Mouse (Mus musculus) retina, embryonic 14.5 days (tissue): Measurements from ENCODE around the gene Spef2.
"Not testable (repeated sequence)": the region's sequence is repeated elsewhere in the genome, so short reads cannot be mapped to it uniquely, and the experiment has no call there.

Experiments used
- DNase-seq: peaks from one replicate; pipeline ENCODE4 v3.0.0-alpha.2; 2015; ENCODE audit warnings: low spot score

Spef2 gene

DNA sequence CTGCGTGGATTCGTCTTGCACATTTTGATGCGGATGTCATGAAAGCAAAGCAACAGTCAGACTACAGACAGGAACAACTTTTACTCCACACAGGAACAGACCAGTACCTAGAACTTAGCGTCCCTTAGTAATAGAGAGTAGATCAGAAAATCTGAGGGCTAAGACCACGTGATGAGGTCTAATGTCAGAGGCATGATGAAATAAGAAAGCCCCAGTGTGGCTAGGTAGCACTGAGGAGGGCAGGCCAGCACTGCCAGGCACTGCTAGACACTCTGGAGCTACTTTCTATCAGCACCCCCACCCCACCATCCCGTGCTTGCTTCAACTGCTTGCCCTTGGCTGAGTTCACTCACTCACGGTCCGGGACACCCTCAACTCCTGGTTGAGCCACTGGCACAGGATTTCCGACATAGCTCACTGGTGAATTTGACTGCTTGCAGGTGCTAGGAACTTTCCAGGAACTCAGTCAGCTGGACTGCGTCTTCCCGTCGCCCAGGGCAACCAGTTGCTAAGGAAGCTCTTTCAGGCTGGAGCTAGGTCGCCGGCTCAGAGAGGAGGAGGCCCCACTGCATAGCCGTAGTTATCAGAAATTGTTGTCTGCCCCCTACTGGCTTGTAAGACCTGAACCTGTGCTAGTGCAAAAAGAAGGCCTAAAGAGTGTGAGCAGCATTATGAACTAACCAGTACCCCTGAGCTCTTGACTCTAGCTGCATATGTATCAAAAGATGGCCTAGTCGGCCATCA, at the start of gene Spef2:
Spef2 (minus strand) TSS at position 510 of the 744 bp plus-strand sequence.
- peak; percentile 82 for DNase-seq

DNA sequence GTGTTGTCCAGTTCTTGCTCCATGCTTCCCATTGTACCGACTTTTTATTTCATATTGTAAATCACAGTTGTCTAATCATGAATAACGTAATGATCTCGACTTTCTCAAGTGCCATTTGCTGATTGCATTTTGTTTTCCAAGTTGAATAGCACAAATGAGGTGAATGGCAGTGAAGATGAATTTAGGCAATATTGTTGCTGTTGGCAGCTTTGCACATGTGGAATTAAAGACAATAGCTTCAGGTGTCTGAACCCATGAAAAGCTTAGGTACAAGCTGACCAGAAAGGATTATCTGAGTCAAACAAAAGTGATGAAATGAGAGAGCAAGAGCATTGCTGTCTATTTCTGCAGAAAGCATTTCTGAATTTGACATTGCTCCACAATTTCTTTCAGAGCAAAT, 45.5 kb upstream of the Spef2 start:
- no peak for DNase-seq

DNA sequence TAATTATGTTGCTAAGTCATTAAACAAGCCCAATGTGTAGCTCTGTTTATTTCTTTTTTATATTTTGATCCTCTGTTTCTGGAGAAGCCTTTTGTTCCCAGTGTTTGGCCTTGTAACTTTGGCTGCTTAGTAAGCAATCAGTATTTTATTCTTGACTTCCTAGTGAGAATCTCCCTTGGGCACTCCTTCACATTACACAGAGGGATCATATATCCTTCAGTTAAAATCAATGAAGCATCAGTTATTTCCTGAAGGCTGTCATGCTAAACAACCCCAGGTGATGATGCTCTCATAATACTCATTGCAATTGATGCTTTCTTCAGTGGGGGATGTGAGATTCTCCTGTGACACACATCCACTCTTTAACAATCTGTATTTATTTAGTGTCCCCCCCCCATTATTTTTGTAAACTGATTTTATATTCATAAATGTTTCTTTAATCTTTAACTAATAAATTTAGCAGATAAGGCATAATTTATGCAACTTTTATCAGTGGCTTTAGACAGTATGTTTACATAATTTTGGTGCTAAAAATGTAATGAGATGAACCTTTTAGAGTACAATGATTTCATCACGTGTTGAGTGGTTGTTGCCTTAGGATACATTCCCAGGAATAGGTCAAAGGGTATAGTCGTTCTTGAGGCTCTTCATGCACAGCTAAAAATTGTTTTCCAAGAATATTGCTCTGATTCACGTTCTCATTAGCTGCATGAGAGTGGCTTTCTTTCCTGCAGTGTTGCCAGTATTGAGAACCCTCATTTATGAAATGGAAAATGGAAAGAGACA, 39.8 kb upstream of the Spef2 start:
- no peak for DNase-seq

- DNase-seq: not testable (repeated sequence)
Measured at GRCm38 (mm10) chr15:9774222-9775142, 25.8 kb upstream of the Spef2 start.

- no peak for DNase-seq
Measured at GRCm38 (mm10) chr15:9768184-9768918, 19.7 kb upstream of the Spef2 start.

GRCm38 (mm10) chr15:9767034-9767433, 18.4 kb upstream of the Spef2 start:
- DNase-seq: no peak

- DNase-seq: no peak
Measured at GRCm38 (mm10) chr15:9750966-9751365, 2.3 kb upstream of the Spef2 start.

DNA sequence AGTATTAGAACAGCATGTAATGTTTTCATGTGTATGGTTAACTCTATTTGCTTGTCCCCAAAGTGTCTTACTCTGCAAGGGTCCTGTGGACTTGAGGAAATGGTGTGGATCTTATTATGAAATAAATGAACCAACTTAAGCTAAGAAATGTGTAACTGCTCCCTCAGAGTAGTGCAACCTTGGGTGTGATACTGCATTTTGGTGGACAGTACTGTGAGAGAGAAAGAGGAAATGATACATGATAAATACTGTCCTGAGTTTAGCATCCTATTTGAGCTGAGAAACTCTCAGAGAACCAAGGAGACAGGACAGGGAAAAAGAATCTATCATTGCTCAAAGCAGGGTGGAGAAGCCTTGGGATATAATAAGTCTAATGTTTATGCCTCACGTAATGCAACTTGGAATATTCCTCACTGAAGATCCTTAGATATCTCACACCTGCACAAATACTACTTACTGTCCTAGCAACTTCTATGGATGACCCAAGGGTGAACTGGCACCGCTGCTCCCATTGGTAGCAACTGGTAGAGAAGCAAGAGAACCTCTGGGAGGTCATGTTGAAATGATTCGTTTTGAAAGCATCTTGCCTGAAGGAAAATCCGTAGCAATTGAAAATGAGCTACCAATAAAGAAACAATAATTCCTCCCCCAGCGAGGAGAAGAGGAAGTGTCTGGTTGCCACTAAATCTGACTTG, 1.1 kb downstream of the Spef2 start:
- DNase-seq: no peak

DNA sequence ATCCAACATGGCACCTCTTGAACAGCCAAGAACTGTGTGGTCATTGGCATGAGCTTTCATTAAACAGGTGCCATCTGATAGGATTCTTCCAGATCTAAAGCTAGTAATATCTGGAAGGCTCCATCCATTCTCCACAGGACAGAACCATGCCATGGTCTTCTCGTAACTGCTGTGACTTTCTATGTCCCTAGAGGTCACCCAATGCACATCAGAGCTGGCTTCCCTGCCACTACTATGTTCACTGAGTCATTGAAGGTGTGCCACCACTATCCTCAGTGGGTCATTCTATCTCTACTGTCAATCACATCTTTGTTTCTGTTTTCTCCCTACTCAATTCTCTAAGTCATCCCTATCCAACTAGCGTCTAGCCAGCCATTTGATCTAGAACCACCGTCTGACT, 6.5 kb downstream of the Spef2 start:
- DNase-seq: no peak

DNA sequence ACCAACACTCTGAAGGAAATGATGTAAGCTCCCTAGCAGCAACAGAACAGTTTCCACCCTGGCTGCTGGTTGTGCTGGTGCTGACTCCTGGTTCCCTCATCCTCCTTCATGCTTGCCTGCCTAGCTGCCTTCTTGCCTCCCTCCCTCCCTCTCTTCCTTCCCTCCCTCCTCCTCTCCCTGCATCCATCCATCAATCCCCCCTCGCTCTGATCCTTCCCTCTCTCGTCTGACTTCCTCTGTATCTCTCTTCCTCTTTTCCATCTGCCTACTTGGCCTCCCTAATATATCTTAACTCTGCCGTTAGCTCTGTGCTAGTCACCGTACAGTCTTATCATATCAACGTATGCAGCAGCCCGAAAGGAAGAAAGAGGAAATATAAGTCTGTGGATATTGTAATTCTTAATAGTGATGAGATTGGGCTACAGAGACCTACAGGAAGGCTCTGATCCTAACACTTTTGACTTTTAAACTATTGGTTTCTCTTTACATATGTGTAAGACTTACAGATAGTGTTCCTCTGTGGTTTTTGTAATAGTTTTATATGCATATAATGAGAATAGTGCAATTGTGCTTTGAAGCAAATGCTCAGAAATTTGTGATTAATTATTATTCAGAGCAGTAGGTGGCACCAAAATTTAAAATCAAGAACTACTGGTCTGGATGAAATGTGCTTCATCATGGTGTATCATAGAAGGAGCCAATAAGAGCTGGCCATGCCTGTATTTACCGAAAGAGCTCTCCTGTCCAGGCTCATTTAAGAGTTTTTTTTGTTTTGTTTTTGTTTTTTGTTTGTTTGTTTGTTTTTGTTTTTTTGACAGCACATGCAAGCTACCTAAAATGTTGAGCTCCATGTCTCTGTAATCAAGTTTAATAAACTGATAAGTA, 33.9 kb downstream of the Spef2 start:
- no peak for DNase-seq

DNA sequence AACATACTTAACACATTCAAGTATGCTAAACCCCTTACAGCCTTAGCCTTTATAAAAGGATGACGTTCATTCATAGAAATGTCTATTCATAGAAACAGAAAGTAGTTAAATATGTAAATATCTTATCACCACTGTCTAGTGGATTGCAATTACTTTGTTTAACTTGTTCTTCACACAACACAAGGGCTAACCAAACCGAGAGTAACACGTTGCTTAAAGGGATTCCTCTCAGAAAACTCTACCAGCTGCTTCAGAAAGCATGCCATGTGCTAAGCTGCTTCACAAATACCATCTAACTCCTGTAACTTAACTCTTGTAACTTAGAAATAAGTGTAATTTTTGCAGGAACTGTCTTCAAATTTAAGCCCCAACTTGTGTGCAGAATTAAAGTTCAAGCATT, 35.0 kb downstream of the Spef2 start:
- DNase-seq: no peak

- DNase-seq: no peak
Measured at GRCm38 (mm10) chr15:9710330-9710729, 38.3 kb downstream of the Spef2 start.

DNA sequence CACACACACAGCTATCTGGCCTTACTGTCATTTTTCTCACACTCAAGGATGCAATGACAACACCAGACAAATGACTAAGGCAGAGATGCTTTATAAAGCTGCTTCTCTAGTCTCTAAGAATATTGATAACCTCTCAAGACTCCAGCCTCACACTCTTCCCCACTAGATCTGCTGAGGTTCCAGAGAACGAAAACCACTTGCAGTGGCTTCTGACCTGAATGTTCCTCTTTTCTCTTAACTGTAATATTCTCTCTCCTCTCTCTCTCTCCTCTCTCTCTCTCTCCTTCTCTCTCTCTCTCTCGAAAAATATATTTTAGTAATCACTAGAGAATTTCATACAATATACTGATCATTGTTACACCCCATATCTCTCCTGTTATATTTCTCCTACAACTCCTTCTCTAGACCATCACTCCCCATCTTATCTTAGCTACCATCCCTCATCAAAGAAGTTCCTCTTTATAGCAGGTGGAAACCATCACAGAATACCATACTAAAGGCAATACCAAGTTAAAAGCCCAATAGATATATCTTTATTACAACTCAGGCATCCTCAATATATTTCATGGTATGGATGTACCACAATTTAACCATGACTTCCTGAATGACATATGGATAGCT, 42.7 kb downstream of the Spef2 start:
- DNase-seq: no peak

GRCm38 (mm10) chr15:9701845-9702244, 46.8 kb downstream of the Spef2 start:
- DNase-seq: no peak

GRCm38 (mm10) chr15:9691721-9692120, 56.9 kb downstream of the Spef2 start:
- DNase-seq: no peak

DNA sequence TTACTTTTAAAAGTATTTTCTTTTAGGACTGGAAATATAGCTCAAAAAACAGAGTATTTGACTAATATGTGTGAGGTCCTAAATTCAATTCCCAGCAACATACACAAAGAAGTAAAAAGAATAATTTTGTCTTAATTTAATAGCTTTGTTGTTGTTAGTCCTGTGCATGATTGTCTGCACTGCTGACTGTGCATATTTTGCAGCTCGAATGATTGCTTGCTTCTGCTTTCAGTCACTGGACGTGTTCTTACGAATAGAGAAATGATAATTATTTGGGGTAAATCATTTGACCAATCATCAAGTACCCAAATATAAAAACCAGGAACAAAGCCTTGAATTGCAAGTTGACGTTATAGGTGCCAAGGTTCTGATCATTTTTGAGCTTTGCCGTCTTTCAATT, 57.8 kb downstream of the Spef2 start:
- DNase-seq: no peak

GRCm38 (mm10) chr15:9690436-9690835, 58.2 kb downstream of the Spef2 start:
- no peak for DNase-seq

DNA sequence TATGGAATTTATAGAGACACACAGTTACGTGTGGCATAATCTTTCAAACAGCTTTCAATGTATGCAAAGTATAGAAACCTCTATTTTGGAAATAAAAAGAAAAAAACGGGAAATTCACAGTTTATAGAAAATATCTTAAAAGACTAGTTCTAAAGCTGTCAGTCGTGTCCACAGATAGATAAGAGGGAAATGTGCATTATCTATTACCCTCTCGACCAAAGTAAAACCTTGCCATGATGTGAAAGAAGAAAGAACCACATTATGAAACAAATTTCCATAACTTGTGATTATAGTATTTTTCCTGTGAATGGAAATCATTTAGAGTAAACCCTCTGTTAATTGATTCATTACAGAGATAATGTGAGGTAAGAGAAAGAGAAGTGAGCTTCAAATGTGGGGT, 65.2 kb downstream of the Spef2 start:
- no peak for DNase-seq

- DNase-seq: no peak
Measured at GRCm38 (mm10) chr15:9677343-9678036, 71.2 kb downstream of the Spef2 start.
